Mouse (Mus musculus): Measurements from ENCODE around the gene Mb.

DNA sequence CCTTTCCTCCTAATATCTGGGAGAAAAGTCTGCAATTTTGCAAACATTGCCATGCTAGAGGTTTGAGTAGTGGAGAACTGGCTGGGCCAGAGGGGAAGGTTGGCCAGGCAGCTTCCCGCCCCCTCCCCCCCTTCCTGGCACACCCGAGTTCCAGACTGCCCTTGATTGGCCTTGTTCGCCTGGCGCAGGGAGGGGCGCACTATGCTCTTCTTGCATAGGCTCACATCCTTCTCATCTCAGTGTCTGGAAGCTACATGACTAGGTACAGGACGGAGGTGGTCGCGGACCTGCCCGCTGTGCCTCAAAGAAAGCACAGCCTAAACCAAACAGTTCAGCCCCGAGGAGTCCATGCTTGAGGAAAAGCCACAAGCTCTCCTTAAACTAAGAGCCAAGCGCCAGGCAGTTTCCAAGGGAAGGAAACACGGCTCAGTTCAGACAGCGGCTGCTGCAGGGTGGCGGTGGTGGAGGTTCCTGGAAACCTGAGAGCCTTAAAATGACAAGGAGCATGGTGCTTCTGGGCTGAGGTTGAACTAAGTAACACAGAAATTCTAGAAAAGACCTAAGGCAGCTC lies 30.3 kb upstream of the Mb start:
- TF ChIP-seq CTCF (IDR thresholded peaks at IDR 0.05; ENCODE audit: low read depth, low read length) (no peak), POLR2A (IDR thresholded peaks at IDR 0.05; ENCODE audit: extremely low read depth, insufficient read depth, low read length) (no peak)

Data from liver, adult 2 months (tissue).